Mouse (Mus musculus) adrenal gland, postnatal 4 days (tissue): Measurements from ENCODE around the gene Coro1b. TPM values are rescaled to one million over a fixed set of nuclear protein-coding genes. Genes with fewer than 3 reads are reported as not detected.

Experiments
- DNase-seq, 2 experiments: peaks; one replicate each; pipeline ENCODE4 v3.0.0; 2021 to 2022; ENCODE audit warnings: low spot score in 2 of 2, mixed read lengths in 2 of 2
- total RNA-seq, 2 experiments: library from RNA; stranded (reverse); gene quantifications; 2 replicates each; pipeline ENCODE4 v1.2.3; 2021

The Coro1b gene
- total RNA-seq, 2 experiments from 2014 or later: 192 to 203 TPM

- DNase-seq: no peak
Measured at GRCm38 (mm10) chr19:4184976-4185975, 36.9 kb downstream of the Coro1b start.

GRCm38 (mm10) chr19:4187303-4187702 lies 38.9 kb downstream of the Coro1b start:
- no peak for DNase-seq

GRCm38 (mm10) chr19:4189051-4189620 lies 40.7 kb downstream of the Coro1b start:
- DNase-seq: no peak

- no peak for DNase-seq
Measured at GRCm38 (mm10) chr19:4190831-4191334, 42.5 kb downstream of the Coro1b start, which contains the start of gene Tbc1d10c. Gene Tbc1d10c (minus strand): TSS chr19:4191284.

GRCm38 (mm10) chr19:4191528-4192250 lies 43.3 kb downstream of the Coro1b start, which contains the start of gene Ppp1ca:
Gene Ppp1ca (plus strand): TSS chr19:4192065.
- peak; percentile 95 to 96 for DNase-seq

- no peak for DNase-seq
Measured at GRCm38 (mm10) chr19:4192251-4192985, 44.0 kb downstream of the Coro1b start.

- no peak for DNase-seq
Measured at GRCm38 (mm10) chr19:4193129-4193528, 44.7 kb downstream of the Coro1b start.

GRCm38 (mm10) chr19:4194021-4194724 lies 45.8 kb downstream of the Coro1b start:
- no peak for DNase-seq

GRCm38 (mm10) chr19:4194776-4195650 lies 46.6 kb downstream of the Coro1b start:
- DNase-seq: no peak

GRCm38 (mm10) chr19:4196048-4196447 lies 47.6 kb downstream of the Coro1b start:
- DNase-seq: no peak

- DNase-seq: no peak
Measured at GRCm38 (mm10) chr19:4196548-4196947, 48.1 kb downstream of the Coro1b start.

GRCm38 (mm10) chr19:4197180-4197579 lies 48.8 kb downstream of the Coro1b start:
- DNase-seq: no peak

GRCm38 (mm10) chr19:4201291-4201909 lies 53.0 kb downstream of the Coro1b start, which contains the start of gene Rad9a:
Gene Rad9a (minus strand): TSS chr19:4201662.
- peak; percentile 86 to 89 for DNase-seq

- DNase-seq: no peak
Measured at GRCm38 (mm10) chr19:4202149-4202548, 53.7 kb downstream of the Coro1b start.

GRCm38 (mm10) chr19:4203148-4203547 lies 54.7 kb downstream of the Coro1b start:
- no peak for DNase-seq
